28 mouse cellular contexts compared by ENCODE assay signal in the genomic region with DNA sequence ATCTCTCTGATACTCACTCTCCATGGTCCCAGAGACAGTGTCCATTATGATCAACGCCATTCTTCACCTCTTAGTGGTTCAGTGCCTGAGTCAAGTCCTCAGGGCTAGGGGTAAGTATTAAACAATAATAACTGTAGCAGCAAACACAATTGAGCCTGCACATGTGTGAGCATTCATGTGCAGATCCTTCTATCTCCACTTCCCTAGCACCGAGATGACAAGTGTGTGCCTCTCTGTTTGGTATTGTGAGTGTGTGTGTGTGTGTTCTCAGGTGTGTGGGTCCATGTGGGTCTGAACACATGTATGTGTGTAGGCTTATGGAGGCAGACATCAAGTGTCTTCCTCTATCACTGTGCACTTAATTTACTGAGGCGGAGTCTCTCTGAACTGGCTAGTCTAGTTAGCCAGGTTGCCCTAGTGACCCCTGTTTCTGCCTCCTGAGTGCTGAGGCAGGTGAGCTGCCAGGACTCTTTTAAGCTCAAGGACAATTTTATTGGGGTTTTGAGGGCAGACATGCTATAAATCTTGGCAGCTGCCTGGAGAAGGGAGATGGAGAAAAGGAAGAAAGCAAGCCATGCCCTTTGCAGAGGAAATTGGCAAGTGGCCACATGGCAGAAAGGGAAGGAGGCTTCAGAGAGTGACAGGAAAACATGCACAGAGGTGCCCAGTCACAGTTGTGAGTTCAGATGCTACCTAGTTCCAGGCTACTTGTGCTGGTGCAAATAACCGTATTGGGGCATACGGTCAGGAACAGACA. TPM values are rescaled to one million over a fixed set of nuclear protein-coding genes. Genes with fewer than 3 reads are reported as not detected.
DNase-seq lines count a peak whose midpoint lies in the region; ATAC-seq lines count a peak whose summit lies in the region.
"Had no signal": no experiment of that assay in that cellular context is flagged by ENCODE, and none has a peak within 500 bp of the region (broad histone marks: within the 10 kb centered on the region; RNA-seq: fewer than 3 reads in every experiment).

No protein-coding gene starts in this region.

- 80% methylated on average over 5 of the region's 5 CpGs for WGBS in intestine, embryonic 16.5 days

- no peak overlapping the region for H3K27ac ChIP-seq in intestine, embryonic 16.5 days (ENCODE audit: low read length)
- H3K27ac ChIP-seq: embryonic facial prominence, embryonic 15.5 days; forebrain, embryonic 15.5 days; heart, embryonic 13.5 days; hindbrain, embryonic 13.5 days; kidney, embryonic 15.5 days; layer of hippocampus, adult 2 months; midbrain, embryonic 10.5 days; neural tube, embryonic 13.5 days had no signal

- peak; percentile 38 for DNase-seq in adrenal gland, postnatal 14 days
- no peak for DNase-seq in adrenal gland, adult 8-10 months
- peak; percentile 17 to 33 for DNase-seq in kidney, postnatal 36 days
- DNase-seq in kidney, postnatal 10 days = no peak
- DNase-seq in B cell, adult 2 months = peak; percentile 34 to 42
- DNase-seq in ovary, postnatal 10 days (ENCODE audit: low spot score) = no peak
- no peak for DNase-seq in heart, adult 11 months
- DNase-seq: cerebellum, adult 18-20 months; gastrocnemius, postnatal 10 days; heart, adult 18-20 months; heart, postnatal 14 days; liver, postnatal 0 days; thymus, postnatal 25 days had no signal

- H3K4me3 ChIP-seq in intestine, embryonic 16.5 days (ENCODE audit: low read length) = no peak overlapping the region
- H3K4me3 ChIP-seq: embryonic facial prominence, embryonic 15.5 days; forebrain, embryonic 15.5 days; heart, embryonic 13.5 days; hindbrain, embryonic 13.5 days; kidney, embryonic 15.5 days; layer of hippocampus, adult 2 months; midbrain, embryonic 10.5 days; myocyte; neural tube, embryonic 13.5 days had no signal

- peaks cover 19% of the 10 kb centered on the region; the same call in 1 of the 2 replicates for H3K4me1 ChIP-seq in intestine, embryonic 16.5 days (ENCODE audit: control insufficient read depth, insufficient read depth, low read length)

- no peak overlapping the region for H3K9ac ChIP-seq in intestine, embryonic 16.5 days (ENCODE audit: low read depth, low read length)
- H3K9ac ChIP-seq: embryonic facial prominence, embryonic 15.5 days; forebrain, embryonic 15.5 days; heart, embryonic 13.5 days; hindbrain, embryonic 13.5 days; kidney, embryonic 15.5 days; liver, postnatal 0 days; neural tube, embryonic 13.5 days had no signal

- H3K36me3 ChIP-seq in intestine, embryonic 16.5 days (ENCODE audit: control insufficient read depth, insufficient read depth, low read length) = no peaks in the 10 kb centered on the region
- H3K36me3 ChIP-seq: embryonic facial prominence, embryonic 15.5 days; forebrain, embryonic 15.5 days; heart, embryonic 13.5 days; hindbrain, embryonic 13.5 days; kidney, embryonic 15.5 days; midbrain, embryonic 10.5 days; neural tube, embryonic 13.5 days had no signal

- ATAC-seq in intestine, embryonic 16.5 days = peak; percentile 62
- ATAC-seq: forebrain, embryonic 15.5 days; liver, postnatal 0 days; lung, postnatal 0 days; midbrain, embryonic 16.5 days had no signal

- no peaks in the 10 kb centered on the region for H3K27me3 ChIP-seq in intestine, embryonic 16.5 days (replicated peaks; ENCODE audit: control insufficient read depth, insufficient read depth, low read length)
- H3K27me3 ChIP-seq: embryonic facial prominence, embryonic 15.5 days; forebrain, embryonic 15.5 days; heart, embryonic 13.5 days; hindbrain, embryonic 13.5 days; kidney, embryonic 15.5 days; neural tube, embryonic 13.5 days had no signal

- H3K4me2 ChIP-seq in intestine, embryonic 16.5 days (ENCODE audit: low read depth, low read length) = no peak overlapping the region
- H3K4me2 ChIP-seq: embryonic facial prominence, embryonic 15.5 days; forebrain, embryonic 15.5 days; heart, embryonic 13.5 days; hindbrain, embryonic 13.5 days; kidney, embryonic 15.5 days; liver, embryonic 11.5 days; neural tube, embryonic 13.5 days had no signal

- H3K9me3 ChIP-seq in intestine, embryonic 16.5 days (ENCODE audit: control insufficient read depth, low read length) = no peaks in the 10 kb centered on the region
- H3K9me3 ChIP-seq: embryonic facial prominence, embryonic 15.5 days; forebrain, embryonic 15.5 days; heart, embryonic 13.5 days; hindbrain, embryonic 13.5 days; kidney, embryonic 15.5 days; midbrain, embryonic 10.5 days; neural tube, embryonic 13.5 days had no signal

RNA-seq across cellular contexts. Expression of gene Crb2, which starts 29.6 kb away (rescaled TPM):
- total RNA-seq in adrenal gland, postnatal 14 days (2021) = 0.60 and 0.82 TPM in 2 replicates
- total RNA-seq in adrenal gland, adult 8-10 months (2022) = 1 to 10 TPM in 1 of 4 experiments, under 1 TPM in 3; 0.20 to 1.1 (median 0.57) TPM
- polyA plus RNA-seq in intestine, embryonic 16.5 days (2015; fragmentation: Nextera tagmentation; extraction: Ambion mirVana) = 0.95 and 1.1 TPM in 2 replicates
- total RNA-seq: common myeloid progenitor, adult 5-6 weeks; MEL had no signal
- polyA plus RNA-seq: myocyte had no signal

RNA-seq across cellular contexts. Expression of gene Strbp, which starts 42.8 kb away (rescaled TPM):
- total RNA-seq in adrenal gland, postnatal 14 days (2021) = 43.6 and 45.4 TPM in 2 replicates
- 10 to 100 TPM; 53.5 to 66.6 (median 62.6) TPM for total RNA-seq in adrenal gland, adult 8-10 months (2022)
- 27.5 and 28.3 TPM in 2 replicates for polyA plus RNA-seq in intestine, embryonic 16.5 days (2015; fragmentation: Nextera tagmentation; extraction: Ambion mirVana)

Comparison
In these comparisons a context has a peak if more than half of its experiments do, and no peak if none do; other contexts are left out.
1. DNase-seq: peak in adrenal gland, postnatal 14 days (single experiment), kidney, postnatal 36 days (2 of 2) and B cell, adult 2 months (2 of 2); none in adrenal gland, adult 8-10 months (single experiment), kidney, postnatal 10 days (single experiment), ovary, postnatal 10 days (single experiment) and heart, adult 11 months (single experiment).